Mouse (Mus musculus): ENCODE data around the gene Slc50a1. TPM values are rescaled to one million over a fixed set of nuclear protein-coding genes. Genes with fewer than 3 reads are reported as not detected.
A peak's percentile ranks its signal among the peaks of the same experiment; 100 is the strongest.

Gene Slc50a1
- polyA plus RNA-seq, 1 experiment from 2014 or later, result 41.3 TPM

MicroRNAs within 50 kb of the gene (microRNA counts, 519-probe panel; counts per million panel counts)
- 2,064 counts per million, percentile 53 among the panel's probes with 10 or more counts for microRNA mmu-miR-92b

Small RNA genes lying within 50 kb of the gene (microRNA-seq; reads per million reads assigned to microRNA genes)
- 4,202 reads per million, percentile 89 among the genes with 10 or more reads in this experiment for gene Mir92b

Other genes with a start within 250 kb of the Slc50a1 start
- 101 and 103 TPM in 2 replicates for gene Rusc1, start 177.3 kb downstream of the Slc50a1 start, polyA plus RNA-seq (2015; fragmentation: Nextera tagmentation; extraction: Ambion mirVana)
- gene Gm43738, start 169.5 kb downstream of the Slc50a1 start, polyA plus RNA-seq (2015; fragmentation: Nextera tagmentation; extraction: Ambion mirVana), result 0.14 TPM in 1 of 2 replicates, not detected in the other
- 512 and 577 TPM in 2 replicates for gene Fdps, start 168.6 kb downstream of the Slc50a1 start, polyA plus RNA-seq (2015; fragmentation: Nextera tagmentation; extraction: Ambion mirVana)
- gene Pklr, start 134.4 kb downstream of the Slc50a1 start, polyA plus RNA-seq (2015; fragmentation: Nextera tagmentation; extraction: Ambion mirVana), result 0.30 TPM in 1 of 2 replicates, not detected in the other
- gene Hcn3, start 110.4 kb downstream of the Slc50a1 start, polyA plus RNA-seq (2015; fragmentation: Nextera tagmentation; extraction: Ambion mirVana), result 59.1 and 65.9 TPM in 2 replicates
- gene Clk2, start 105.8 kb downstream of the Slc50a1 start, polyA plus RNA-seq (2015; fragmentation: Nextera tagmentation; extraction: Ambion mirVana), result 15.9 and 19.7 TPM in 2 replicates
- 145 and 152 TPM in 2 replicates for gene Scamp3, start 93.1 kb downstream of the Slc50a1 start, polyA plus RNA-seq (2015; fragmentation: Nextera tagmentation; extraction: Ambion mirVana)
- 31.8 and 33.6 TPM in 2 replicates for gene Fam189b, start 87.4 kb downstream of the Slc50a1 start, polyA plus RNA-seq (2015; fragmentation: Nextera tagmentation; extraction: Ambion mirVana)
- 46.4 and 49.0 TPM in 2 replicates for gene Gba, start 67.6 kb downstream of the Slc50a1 start, polyA plus RNA-seq (2015; fragmentation: Nextera tagmentation; extraction: Ambion mirVana)
- 52.2 and 53.6 TPM in 2 replicates for gene Thbs3, start 55.4 kb downstream of the Slc50a1 start, polyA plus RNA-seq (2015; fragmentation: Nextera tagmentation; extraction: Ambion mirVana)
- gene Mtx1, start 43.5 kb downstream of the Slc50a1 start, polyA plus RNA-seq (2015; fragmentation: Nextera tagmentation; extraction: Ambion mirVana), result 145 and 150 TPM in 2 replicates
- 0.57 and 1.5 TPM in 2 replicates for gene Muc1, start 41.5 kb downstream of the Slc50a1 start, polyA plus RNA-seq (2015; fragmentation: Nextera tagmentation; extraction: Ambion mirVana)
- 195 TPM in 2 replicates for gene Krtcap2, start 24.6 kb downstream of the Slc50a1 start, polyA plus RNA-seq (2015; fragmentation: Nextera tagmentation; extraction: Ambion mirVana)
- gene Trim46, start 24.3 kb downstream of the Slc50a1 start, polyA plus RNA-seq (2015; fragmentation: Nextera tagmentation; extraction: Ambion mirVana), result 90.3 and 91.2 TPM in 2 replicates
- gene Dpm3, start 11.2 kb downstream of the Slc50a1 start, polyA plus RNA-seq (2015; fragmentation: Nextera tagmentation; extraction: Ambion mirVana), result 60.4 and 64.5 TPM in 2 replicates
- gene Efna1, start 10.6 kb upstream of the Slc50a1 start, polyA plus RNA-seq (2015; fragmentation: Nextera tagmentation; extraction: Ambion mirVana), result 6.8 and 7.4 TPM in 2 replicates
- 40.5 and 59.0 TPM in 2 replicates for gene Efna3, start 52.4 kb upstream of the Slc50a1 start, polyA plus RNA-seq (2015; fragmentation: Nextera tagmentation; extraction: Ambion mirVana)
- 3.7 and 4.2 TPM in 2 replicates for gene Efna4, start 67.5 kb upstream of the Slc50a1 start, polyA plus RNA-seq (2015; fragmentation: Nextera tagmentation; extraction: Ambion mirVana)
- gene Adam15, start 79.4 kb upstream of the Slc50a1 start, polyA plus RNA-seq (2015; fragmentation: Nextera tagmentation; extraction: Ambion mirVana), result 60.6 and 78.2 TPM in 2 replicates
- 0.09 and 0.25 TPM in 2 replicates for gene Dcst2, start 91.4 kb upstream of the Slc50a1 start, polyA plus RNA-seq (2015; fragmentation: Nextera tagmentation; extraction: Ambion mirVana)
- 0.96 and 0.98 TPM in 2 replicates for gene Dcst1, start 94.7 kb upstream of the Slc50a1 start, polyA plus RNA-seq (2015; fragmentation: Nextera tagmentation; extraction: Ambion mirVana)
- 0.49 and 0.61 TPM in 2 replicates for gene Zbtb7b, start 124.2 kb upstream of the Slc50a1 start, polyA plus RNA-seq (2015; fragmentation: Nextera tagmentation; extraction: Ambion mirVana)
- 1.4 TPM in 1 of 2 replicates, not detected in the other for gene Lenep, start 132.2 kb upstream of the Slc50a1 start, polyA plus RNA-seq (2015; fragmentation: Nextera tagmentation; extraction: Ambion mirVana)
- gene Flad1, start 141.3 kb upstream of the Slc50a1 start, polyA plus RNA-seq (2015; fragmentation: Nextera tagmentation; extraction: Ambion mirVana), result 35.4 and 39.1 TPM in 2 replicates
- 77.1 and 86.2 TPM in 2 replicates for gene Cks1b, start 147.8 kb upstream of the Slc50a1 start, polyA plus RNA-seq (2015; fragmentation: Nextera tagmentation; extraction: Ambion mirVana)
- 13.2 and 14.9 TPM in 2 replicates for gene Shc1, start 147.9 kb upstream of the Slc50a1 start, polyA plus RNA-seq (2015; fragmentation: Nextera tagmentation; extraction: Ambion mirVana)
- gene Pygo2, start 159.6 kb upstream of the Slc50a1 start, polyA plus RNA-seq (2015; fragmentation: Nextera tagmentation; extraction: Ambion mirVana), result 47.6 and 48.7 TPM in 2 replicates
- gene Pbxip1, start 166.1 kb upstream of the Slc50a1 start, polyA plus RNA-seq (2015; fragmentation: Nextera tagmentation; extraction: Ambion mirVana), result 14.4 and 18.5 TPM in 2 replicates
- 129 and 142 TPM in 2 replicates for gene Pmvk, start 184.0 kb upstream of the Slc50a1 start, polyA plus RNA-seq (2015; fragmentation: Nextera tagmentation; extraction: Ambion mirVana)
- gene Kcnn3, start 249.6 kb upstream of the Slc50a1 start, polyA plus RNA-seq (2015; fragmentation: Nextera tagmentation; extraction: Ambion mirVana), result 9.2 and 10.0 TPM in 2 replicates